Mouse (Mus musculus) ovary, postnatal 14 days (tissue): ENCODE measurements around the gene Tspear.

Experiments used
- DNase-seq: peaks from one replicate; pipeline ENCODE4 v3.0.0; 2022; ENCODE audit warnings: low spot score

The Tspear gene

DNA sequence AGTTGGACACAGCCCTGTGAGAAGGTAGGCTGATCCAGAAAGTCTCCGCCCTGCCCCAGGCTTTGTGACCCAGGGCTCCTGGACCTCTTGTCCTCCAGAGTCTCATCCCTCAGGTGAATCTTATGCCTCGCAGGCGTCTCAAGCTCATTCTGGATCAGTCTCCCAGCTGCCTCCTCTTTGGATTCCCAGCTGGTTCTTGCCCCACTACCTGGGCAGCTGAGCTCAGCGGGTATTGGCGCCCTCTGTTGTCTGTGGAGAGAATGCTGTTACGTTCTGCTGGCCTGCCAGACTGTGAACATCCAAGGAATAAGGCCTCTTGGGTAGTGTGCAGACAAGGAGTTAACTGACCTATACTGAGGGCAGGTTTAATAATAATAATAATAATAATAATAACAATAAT, 192.6 kb downstream of the Tspear start:
- DNase-seq = peak; percentile 29

DNA sequence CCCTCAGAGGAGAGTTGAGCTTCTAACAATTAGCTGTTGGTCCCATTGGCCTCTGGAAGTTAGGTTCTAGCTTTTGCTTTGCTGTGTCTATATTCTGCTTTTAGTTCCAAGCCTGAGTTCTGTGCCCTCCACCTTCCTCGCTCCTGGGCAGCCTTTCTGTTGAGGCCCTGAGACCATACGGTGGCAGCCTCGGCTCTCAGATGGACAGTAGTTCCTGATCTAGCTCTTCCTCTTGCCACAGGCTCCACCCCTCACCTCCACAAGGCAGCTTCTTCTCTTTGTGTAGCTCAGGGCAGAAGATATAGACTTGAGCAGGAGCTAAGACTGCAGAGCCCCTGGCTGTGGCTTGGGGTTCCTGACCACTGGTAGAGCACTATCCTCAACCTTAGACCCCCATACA, 193.9 kb downstream of the Tspear start:
- no peak for DNase-seq

DNA sequence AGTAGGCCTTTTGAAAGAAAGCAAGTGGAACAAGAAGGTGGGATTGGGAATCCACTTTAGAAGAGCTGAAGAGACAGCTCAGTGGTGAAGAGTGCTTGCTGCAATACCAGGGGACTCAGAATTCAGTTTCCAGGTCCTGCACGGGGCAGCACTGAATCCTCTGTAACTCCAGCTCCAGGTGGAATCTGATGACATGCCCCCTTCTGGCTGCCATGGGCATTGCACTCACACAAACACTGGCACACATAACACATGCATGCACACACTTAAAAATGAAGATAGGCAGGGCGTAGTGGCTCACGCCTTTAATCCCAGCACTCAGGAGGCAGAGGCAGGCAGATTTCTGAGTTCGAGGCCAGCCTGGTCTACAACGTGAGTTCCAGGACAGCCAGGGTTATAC, 196.2 kb downstream of the Tspear start:
- no peak for DNase-seq

DNA sequence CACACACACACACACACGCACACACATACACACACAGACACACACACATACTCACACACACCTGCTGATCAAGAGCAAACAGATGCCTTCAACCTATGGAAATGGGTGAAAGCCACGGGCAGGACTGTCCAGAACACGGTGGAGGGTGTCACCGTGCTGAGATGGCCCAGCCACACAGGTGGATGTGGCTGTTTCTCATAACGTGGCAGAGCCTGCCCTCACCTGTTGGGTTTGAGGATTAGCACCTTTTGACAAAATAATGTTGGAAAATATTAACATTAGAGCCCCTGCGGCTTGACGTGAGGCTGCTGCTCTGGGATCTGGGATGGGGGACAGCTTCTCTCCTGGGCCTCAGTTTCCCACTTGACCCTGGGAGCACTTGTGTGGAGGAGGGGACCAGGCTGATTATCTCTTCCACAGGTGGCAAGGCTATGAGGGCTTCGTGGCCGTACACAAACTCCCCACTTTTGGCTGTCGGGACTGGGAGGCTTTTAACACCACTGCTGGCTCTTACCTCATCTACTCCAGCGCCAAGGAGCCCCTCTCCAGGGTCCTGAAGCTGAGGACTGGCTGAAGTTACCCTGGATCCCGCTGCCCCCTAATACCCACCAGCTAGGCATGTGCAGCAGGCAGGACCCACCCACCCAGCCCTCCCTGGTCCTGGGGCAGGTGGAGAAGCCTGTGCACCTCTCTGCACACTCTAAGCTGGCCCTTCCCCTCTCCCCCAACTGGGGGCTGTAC, 199.8 kb downstream of the Tspear start:
- no peak for DNase-seq

DNA sequence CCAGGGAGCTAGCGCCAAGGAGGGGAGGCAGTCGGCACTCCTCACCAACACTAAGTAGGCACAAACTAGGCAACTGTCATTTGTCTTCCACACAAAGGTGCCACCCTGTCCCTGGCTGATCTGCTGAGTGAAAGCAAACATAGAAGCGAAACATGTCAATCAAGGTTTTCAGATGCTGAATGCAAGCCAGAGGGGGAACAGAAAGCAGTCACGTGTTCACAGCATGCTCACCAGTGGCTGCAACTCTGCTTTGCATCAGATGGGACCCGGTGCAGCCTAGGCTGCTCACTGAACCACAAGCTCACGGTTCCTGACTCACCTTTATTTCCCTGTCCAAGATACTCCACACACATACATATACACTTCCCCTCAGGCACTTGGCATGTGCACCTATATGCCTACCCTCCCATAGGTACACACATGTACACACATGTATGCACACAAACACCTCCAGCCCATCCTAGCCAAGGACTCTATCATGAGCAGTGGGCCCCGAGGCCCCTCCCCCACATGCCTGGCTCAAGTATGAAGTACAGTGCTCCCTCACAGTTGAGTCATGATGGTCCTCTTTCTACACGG, 204.7 kb downstream of the Tspear start:
- DNase-seq = no peak

DNA sequence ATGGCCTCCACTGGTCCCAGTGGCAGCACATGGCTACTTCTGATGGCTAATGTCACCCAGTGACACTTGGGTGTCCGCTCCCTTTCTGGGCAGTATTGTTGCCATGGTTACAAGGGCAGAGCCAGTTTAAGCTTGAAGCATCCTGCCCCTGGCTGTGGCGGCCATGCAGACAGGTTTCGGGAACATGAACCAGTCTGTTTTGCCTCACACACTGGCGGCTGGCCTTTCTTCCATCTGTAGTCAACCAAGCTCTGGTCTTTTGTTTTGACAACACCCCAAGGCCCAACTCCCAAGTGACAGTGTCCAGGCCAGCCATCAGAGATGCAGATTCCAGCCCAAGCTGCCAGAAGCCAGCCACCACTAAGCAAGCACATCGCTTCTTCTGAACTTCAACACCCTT, 209.2 kb downstream of the Tspear start:
- no peak for DNase-seq

DNA sequence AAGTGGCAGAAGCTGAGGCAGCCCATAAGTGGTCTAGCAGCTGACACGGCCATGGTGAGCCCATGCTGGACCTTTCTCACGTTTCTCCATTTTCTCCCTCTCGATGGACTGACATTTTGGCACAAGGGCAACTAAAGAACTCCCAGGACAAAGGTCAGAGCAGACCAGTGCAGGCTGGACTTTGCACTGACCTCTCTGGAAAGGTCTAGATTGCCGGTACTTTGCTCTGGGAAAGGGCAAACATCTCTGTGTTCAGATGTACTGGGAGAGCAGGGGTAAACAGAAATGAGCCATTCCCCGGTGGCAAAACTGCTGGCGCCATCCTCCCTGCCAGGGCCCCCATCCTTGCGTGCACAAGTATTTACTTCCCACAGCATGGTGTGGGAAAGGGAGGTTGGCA, 213.8 kb downstream of the Tspear start:
- no peak for DNase-seq

DNA sequence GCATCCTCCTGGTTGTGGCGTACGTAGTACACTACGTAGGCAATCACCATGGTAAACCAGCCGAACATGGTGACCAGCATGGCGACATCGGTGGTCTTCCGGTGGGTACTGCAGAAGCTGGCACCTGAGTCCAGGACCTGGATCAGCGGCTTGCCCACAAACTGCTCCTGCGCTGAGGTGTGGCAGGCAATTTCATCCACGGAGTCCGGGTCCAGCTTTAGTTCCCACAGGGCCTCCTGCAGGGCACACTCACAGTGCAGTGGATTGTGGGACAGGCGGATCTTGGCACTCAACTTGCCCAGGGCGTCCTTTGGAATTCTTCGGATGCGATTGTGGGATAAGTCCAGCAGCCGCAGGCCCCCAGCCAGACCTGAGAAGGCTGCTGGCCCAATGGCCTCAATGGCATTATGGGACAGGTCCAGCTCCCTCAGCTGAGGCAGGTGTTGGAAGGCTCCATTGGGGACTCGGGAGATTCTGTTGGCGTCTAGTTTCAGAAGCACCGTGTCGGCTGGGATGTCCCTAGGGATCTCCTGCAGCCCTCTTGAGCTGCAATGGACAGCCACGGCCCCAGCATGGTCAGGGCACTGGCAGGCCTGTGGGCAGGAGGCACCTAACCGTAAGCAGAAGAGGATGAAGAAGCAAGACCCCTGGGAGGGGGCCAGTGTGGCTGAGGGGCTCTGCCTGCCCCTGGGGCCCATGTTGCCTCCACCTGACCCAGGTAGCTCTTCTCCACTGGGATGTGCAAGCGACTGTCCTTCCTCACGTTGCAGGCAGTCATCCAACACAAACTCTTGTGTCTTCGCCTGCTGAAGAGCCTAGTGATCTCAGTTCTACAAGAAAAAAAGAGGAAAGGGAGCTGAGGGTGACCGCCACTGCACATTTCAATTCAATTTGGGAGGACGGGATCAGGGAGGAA, 214.8 kb downstream of the Tspear start:
- DNase-seq = no peak

DNA sequence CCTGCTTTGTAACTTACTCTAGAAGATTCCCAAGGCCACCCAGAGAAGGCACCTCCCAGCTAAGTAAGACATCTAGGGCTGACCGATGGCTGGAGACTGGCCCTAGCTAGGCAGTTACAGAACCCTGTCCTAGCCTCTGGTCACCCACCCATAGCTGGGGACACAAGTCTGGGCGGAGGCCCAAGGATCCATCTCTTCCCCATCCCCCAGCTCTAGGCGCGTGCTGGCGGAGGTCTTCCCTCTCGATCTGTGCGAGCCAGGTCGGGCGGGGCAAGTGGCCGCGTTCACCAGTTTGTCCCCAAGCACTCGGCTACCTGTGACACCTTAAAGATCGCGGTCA, 215.5 kb downstream of the Tspear start:
- no peak for DNase-seq

DNA sequence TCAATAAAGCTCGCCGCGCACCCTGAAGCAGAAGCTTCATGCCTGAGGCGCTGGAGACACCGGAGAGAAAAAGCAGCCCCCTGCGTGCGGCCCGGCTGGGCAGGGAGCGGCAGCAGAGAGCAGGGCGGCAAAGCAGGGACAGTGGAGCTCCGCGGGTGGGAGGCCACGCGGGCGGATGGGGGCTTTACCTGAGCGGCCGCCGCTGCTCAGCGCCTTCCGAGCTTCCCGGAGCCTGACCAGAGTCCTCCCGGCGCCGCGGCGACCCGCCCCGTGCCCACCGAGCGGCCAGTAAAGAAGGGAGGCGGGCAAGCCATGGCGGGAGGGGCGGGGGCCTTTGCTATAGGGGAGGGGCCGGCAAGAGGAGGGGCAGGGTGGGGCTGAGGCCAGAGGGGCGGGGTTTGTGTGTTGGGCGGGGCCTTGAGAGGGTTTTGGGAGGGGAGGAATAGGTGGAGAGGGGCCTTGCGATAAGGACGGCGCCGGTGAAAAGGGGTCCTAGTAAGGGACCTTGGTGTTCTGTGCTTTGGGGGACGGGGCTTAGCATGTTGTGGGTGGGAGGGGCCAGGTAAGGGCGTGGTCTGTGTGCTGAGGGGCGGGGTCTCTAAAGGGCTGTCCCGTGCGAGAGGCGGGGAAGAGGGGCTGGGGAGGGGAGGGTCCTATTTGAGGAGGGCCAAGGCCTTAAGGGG, 216.0 kb downstream of the Tspear start, which contains the start of gene Lrrc3:
Gene Lrrc3 (minus strand): TSS at position 326 of the 683 bp plus-strand sequence.
- DNase-seq = peak; percentile 44

DNA sequence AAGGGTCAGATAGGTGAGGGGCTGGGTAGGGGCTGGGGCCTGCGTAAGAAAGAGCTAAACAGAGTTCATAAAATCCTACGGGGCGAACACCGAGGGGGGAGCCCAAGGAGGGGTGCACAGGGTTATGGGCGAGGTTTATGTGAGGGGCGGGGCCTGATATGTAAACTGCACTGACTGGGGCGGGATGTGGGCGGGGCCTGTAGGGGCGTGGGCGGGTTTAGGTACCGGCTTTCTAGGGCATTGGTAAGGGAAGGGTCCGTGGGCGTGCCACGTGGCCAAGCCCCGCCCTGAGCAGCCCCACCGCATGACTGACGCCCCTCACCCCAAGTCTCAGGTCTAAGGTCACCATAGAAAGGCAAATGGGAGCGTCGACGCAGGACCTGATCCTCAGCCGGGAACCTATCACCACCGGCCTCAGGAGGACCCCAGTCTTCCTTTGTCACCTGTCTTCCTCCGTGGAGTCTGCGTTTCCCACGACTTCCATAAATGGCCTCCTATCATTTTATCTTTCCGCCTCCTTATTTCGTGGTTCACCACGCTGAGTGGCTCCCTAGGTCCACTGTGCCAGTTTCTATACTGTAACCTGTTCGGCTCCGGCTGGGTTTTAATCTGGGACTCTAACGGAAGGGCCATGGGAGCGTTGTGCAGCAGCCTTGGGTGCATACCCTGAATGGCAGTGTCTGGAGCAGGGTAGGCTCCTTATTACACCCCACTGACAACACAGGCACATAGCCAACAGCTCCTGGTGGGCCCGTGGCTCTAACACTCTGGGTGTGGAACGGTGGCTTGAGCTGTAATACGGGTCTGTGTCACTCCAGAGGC, 216.7 kb downstream of the Tspear start:
- DNase-seq = peak; percentile 15

DNA sequence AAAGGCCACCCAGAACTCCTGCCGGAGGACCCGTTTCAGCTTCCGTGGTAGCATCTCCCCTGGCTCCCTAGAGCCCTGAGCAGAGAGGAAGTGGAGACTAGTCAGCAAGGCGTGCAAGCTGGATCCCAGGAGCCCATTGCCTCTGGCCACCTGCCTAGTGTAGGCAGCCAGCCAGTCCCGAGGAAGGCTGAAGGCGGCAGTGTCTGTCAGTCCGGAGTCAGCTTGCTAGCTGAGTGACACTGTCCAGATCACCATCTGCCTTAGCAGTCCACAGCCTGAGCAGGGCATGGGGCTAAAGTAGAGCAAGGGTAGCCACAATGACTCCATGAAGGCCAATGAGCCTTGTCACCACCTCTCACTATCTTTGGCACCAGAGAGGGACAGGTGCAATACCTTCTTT, 226.2 kb downstream of the Tspear start:
- DNase-seq = no peak

DNA sequence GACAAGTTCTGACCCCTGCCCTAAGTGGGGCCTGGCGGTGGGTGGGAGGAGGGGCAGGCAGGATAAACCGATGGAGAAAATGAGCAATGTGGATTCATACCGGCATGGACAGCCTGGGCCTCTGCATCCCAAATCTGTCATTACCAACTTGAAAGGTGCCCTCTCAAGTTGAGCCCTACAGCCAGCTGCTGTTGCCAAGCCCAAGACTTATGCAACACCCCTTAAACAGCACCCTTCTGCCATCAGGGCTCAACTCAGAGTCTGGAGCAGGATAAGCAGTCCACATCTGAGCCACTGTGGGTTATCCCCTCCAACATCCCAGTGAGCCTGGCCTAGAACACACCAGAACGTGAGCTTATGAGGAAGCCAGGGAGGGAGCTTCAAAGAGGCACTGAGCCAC, 226.9 kb downstream of the Tspear start:
- DNase-seq = no peak

DNA sequence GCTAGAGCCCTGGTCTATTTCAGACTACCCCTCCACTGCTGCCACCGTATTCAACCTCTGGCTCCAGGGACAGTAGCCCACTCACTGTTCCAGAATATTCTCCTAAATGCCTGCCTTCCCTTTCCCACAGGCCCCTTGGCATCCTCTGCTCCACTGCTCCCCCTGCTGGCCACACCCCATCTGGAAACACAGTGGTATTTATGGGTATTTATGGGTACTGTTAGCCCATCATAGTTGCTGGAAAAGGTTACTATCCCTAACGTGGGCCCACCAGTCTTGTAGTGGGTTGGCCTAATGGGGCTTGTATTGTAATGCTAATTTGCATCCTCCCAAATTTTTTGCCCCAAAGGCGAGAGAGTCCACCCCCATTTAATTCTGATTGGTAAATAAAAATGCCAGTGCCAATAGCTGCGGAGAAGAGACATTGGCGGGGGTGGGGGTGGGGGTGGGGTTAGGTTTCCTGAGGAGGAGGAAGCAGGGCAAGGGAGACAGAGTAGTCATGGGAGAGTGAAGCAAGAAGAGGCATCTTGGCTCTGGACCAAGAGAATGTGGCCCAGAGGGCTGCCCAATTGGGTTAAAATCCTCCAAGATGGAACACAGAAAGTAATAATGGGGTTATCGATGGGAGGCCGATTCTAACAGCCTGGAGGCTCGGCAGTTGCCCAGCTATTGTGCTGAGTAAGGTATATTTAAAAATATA, 230.4 kb downstream of the Tspear start:
- DNase-seq = peak; percentile 34

DNA sequence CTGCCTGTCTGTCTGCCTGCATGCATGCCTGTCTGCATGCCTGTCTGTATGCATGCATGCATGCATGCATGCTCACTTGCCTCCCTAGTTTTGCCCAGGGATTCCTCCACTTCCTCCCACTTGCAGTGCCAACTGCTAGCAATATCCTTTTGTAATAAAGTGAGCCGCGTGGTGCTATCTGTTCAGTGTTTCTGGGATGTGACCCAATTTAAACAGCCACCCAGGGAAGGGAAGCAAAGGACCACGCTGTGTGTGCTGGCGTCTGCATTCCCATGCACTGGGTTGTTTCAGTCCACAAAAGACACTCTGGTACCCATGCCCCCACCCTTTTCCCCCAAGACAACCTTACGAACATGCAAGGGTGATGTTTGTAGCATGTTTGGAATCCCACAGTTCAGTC, 234.6 kb downstream of the Tspear start:
- DNase-seq = no peak

DNA sequence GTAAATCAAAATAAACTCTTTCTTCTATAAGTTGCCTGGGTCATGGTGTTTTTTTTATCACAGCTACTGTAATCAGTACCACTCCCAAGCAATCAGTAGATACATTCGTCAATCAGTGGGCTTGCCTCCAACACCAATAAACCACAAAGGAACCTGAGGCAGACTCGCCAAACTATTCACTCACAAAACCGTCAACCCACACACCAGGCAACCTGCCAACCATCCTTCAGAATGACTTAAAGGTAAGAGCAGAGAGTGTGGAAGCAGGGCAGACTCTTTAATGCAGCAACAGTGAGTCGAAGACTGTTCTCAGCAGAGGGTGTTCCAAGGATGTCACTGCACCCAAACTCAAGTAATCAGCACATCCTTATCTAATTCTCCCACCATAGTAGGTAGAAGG, 236.3 kb downstream of the Tspear start:
- peak; percentile 15 for DNase-seq

DNA sequence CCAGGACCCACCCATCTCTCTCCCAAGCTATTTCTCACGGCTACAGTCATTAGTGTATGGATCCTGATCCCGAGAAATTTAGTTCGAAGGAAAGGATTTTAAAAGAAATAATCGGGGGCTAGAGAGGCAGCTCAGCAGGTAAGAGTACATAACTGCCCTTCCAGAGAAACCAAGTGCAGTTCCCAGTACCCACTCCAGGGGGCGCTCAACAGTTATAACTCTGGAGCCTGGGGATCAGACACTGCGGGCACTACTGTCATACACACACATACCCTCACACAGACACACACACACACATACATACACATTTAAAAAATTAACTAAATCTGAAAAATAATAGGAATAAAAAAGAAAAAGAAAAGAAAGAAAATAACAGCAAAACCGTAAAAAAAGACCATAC, 239.8 kb downstream of the Tspear start:
- peak; percentile 25 for DNase-seq

DNA sequence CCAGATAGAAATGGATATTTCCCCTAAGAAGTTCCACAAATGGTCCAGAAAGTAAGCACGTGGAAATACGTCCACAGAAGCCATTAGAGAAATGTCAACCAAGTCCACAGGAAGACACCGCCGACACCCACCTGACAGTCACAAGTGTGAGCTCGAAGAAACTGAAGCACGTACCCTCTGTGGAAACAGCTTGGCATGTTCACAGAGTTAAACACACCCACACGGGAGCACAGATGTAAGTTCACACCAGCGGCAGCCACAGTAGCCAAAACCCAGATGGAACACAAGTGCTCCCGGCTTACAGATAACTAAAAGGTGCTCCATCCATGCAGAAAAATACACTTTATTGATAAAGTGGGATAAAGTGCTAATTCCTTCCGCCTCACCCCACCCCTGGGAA, 241.0 kb downstream of the Tspear start:
- DNase-seq = no peak
